Mouse (Mus musculus) small intestine, adult 2 months (tissue): ENCODE measurements around the gene Coro1b. TPM values are rescaled to one million over a fixed set of nuclear protein-coding genes. Genes with fewer than 3 reads are reported as not detected.

Source experiments
- H3K27ac ChIP-seq: fragments of 200-500 bp; 2 replicates; pipeline ENCODE4 v1.5.1; 2012; ENCODE audit warnings: low read depth, low read length, control low read depth, inconsistent platforms; ENCODE audit not compliant: insufficient read depth
- H3K27me3 ChIP-seq: fragments of 200-500 bp; 2 replicates; pipeline ENCODE4 v1.6.1; 2012; ENCODE audit warnings: mild to moderate bottlenecking, moderate library complexity, low read length, inconsistent platforms; ENCODE audit not compliant: control insufficient read depth, insufficient read depth
- H3K36me3 ChIP-seq: fragments of 200-500 bp; 2 replicates; pipeline ENCODE4 v1.6.1; 2012; ENCODE audit warnings: mild to moderate bottlenecking, low read length, control low read depth, inconsistent platforms; ENCODE audit not compliant: control insufficient read depth, insufficient read depth
- H3K4me1 ChIP-seq: fragments of 200-500 bp; 2 replicates; pipeline ENCODE4 v1.6.1; 2012; ENCODE audit warnings: low read length, inconsistent platforms, mixed read lengths; ENCODE audit not compliant: control insufficient read depth, insufficient read depth, insufficient read length
- H3K4me3 ChIP-seq: fragments of 200-500 bp; 2 replicates; pipeline ENCODE4 v1.5.1; 2012; ENCODE audit warnings: low read depth, mild to moderate bottlenecking, control low read depth, inconsistent platforms, low read length, moderate library complexity
- CTCF ChIP-seq: fragments of 200-500 bp; IDR thresholded peaks from 2 replicates; pipeline ENCODE4 v1.5.1; 2012; ENCODE audit warnings: low read depth, mild to moderate bottlenecking, control low read depth, inconsistent platforms, low read length, moderate library complexity, mixed read lengths; ENCODE audit not compliant: insufficient replicate concordance, insufficient read length; ENCODE audit errors: extremely low read depth
- POLR2A ChIP-seq: fragments of 200-500 bp; IDR thresholded peaks from 2 replicates; pipeline ENCODE4 v1.6.1; 2012; ENCODE audit warnings: low read depth, mild to moderate bottlenecking, control low read depth, inconsistent platforms, low read length, moderate library complexity
- WGBS: fragments of 180-500 bp; shearing (Covaris S2); methylation state at CpG from one replicate; pipeline ENCODE4 v1.1.7; 2018; 5-methylcytosine and 5-hydroxymethylcytosine counted together
- polyA plus RNA-seq: library from polyadenylated mRNA; depleted of rRNA; stranded (reverse); fragments of >200 nt; gene quantifications from 2 replicates; pipeline ENCODE4 v1.2.3, GENCODE M21; 2012

Gene Coro1b
- polyA plus RNA-seq, 1 experiment: 493 TPM

GRCm38 (mm10) chr19:4154437-4155222, 6.2 kb downstream of the Coro1b start:
- Histone ChIP-seq H3K36me3 (peaks cover 66% of the 10 kb centered on the region), H3K27ac (peak overlapping the region; percentile 73), H3K27me3 (no peaks in the 10 kb centered on the region), H3K4me3 (peak overlapping the region; percentile 44), H3K4me1 (peaks cover 8% of the 10 kb centered on the region)
- TF ChIP-seq POLR2A (peak; percentile 54; the same call in 1 of the 2 replicates), CTCF (no peak)
- 72% methylated on average over 13 of the region's 13 CpGs for WGBS

- TF ChIP-seq CTCF (no peak), POLR2A (0 out of 2 replicates have a peak, but pooled peaks have one; percentile 21)
- Histone ChIP-seq H3K4me3 (peak overlapping the region; percentile 44), H3K27ac (peak overlapping the region; percentile 64), H3K36me3 (peaks cover 59% of the 10 kb centered on the region), H3K27me3 (no peaks in the 10 kb centered on the region), H3K4me1 (no peaks in the 10 kb centered on the region; the same call in 1 of the 2 replicates)
- WGBS: 75% methylated on average over 6 of the region's 6 CpGs
Measured at GRCm38 (mm10) chr19:4155223-4156072, 7.0 kb downstream of the Coro1b start.

GRCm38 (mm10) chr19:4156073-4156579, 7.7 kb downstream of the Coro1b start:
- 72% methylated on average over 20 of the region's 20 CpGs for WGBS
- TF ChIP-seq CTCF (no peak), POLR2A (no peak)
- Histone ChIP-seq H3K27me3 (no peaks in the 10 kb centered on the region), H3K36me3 (peaks cover 54% of the 10 kb centered on the region), H3K4me3 (peak overlapping the region; percentile 44), H3K4me1 (no peaks in the 10 kb centered on the region), H3K27ac (0 out of 2 replicates have a peak overlapping the region, but pooled peaks have one; percentile 64)

GRCm38 (mm10) chr19:4156771-4157170, 8.4 kb downstream of the Coro1b start:
- WGBS: 88% methylated on average over 12 of the region's 12 CpGs
- Histone ChIP-seq H3K36me3 (peaks cover 53% of the 10 kb centered on the region), H3K4me1 (no peaks in the 10 kb centered on the region), H3K4me3 (no peak overlapping the region), H3K27me3 (no peaks in the 10 kb centered on the region), H3K27ac (no peak overlapping the region)
- TF ChIP-seq POLR2A (no peak), CTCF (no peak)

- Histone ChIP-seq H3K27me3 (no peaks in the 10 kb centered on the region), H3K4me1 (peaks cover 7% of the 10 kb centered on the region; the same call in 1 of the 2 replicates), H3K27ac (no peak overlapping the region), H3K36me3 (peaks cover 32% of the 10 kb centered on the region), H3K4me3 (no peak overlapping the region)
- TF ChIP-seq POLR2A: no peak
- TF ChIP-seq CTCF: no peak
- WGBS: 95% methylated on average over 8 of the region's 8 CpGs
Measured at GRCm38 (mm10) chr19:4159049-4159448, 10.6 kb downstream of the Coro1b start.

- TF ChIP-seq CTCF (no peak), POLR2A (peak; percentile 34; the same call in 1 of the 2 replicates)
- 6% methylated on average over 42 of the region's 42 CpGs for WGBS
Measured at GRCm38 (mm10) chr19:4162646-4163542, 14.5 kb downstream of the Coro1b start, which contains the start of gene Rps6kb2. TSS of gene Rps6kb2 (minus strand) at chr19:4163354.

More at GRCm38 (mm10) chr19:4162646-4163542, 14.5 kb downstream of the Coro1b start, which contains the start of gene Rps6kb2:
- peaks cover 17% of the 10 kb centered on the region for H3K36me3 ChIP-seq
- H3K4me3 ChIP-seq: peak within 1 kb of the TSS; percentile 86
- no peak within 1 kb of the TSS for H3K27ac ChIP-seq
- H3K27me3 ChIP-seq: no peaks in the 10 kb centered on the region
- H3K4me1 ChIP-seq: peaks cover 7% of the 10 kb centered on the region; the same call in 1 of the 2 replicates
